Comparison of ENCODE assay signal across 8 mouse cellular contexts in the genomic region with DNA sequence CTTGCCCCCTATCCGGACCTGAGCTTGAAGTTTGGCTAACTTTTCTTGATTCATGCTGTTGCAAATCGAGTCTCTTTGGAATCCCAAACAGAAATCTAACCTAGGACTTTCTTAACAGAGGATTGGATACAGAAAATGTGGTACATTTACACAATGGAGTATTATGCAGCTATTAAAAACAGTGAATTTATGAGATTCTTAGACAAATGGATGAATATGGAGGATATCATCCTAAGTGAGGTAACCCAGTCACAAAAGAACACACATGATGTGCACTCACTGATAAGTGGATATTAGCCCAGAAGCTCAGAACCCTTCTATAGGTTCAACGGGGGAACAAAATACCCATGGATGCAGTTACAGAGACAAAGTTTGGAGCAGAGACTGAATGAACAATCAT. TPM values are rescaled to one million over a fixed set of nuclear protein-coding genes. Genes with fewer than 3 reads are reported as not detected.
DNase-seq lines count a peak whose midpoint lies in the region; ATAC-seq lines count a peak whose summit lies in the region.
"Not testable (repeated sequence)": the region's sequence is repeated elsewhere in the genome, so short reads cannot be mapped to it uniquely, and the experiment has no call there.

A gene (minus strand): TSS at position 101 of the 400 bp plus-strand sequence.

- intact Hi-C loops in left cerebral cortex, postnatal 4 days (cut with DNase I), result not testable (repeated sequence)

- not testable (repeated sequence) for H3K4me2 ChIP-seq in heart, embryonic 11.5 days; hindbrain, embryonic 12.5 days (replicated peaks); midbrain, embryonic 13.5 days (replicated peaks)

- H3K9ac ChIP-seq in heart, embryonic 11.5 days (ENCODE audit: low read depth, low read length); hindbrain, embryonic 12.5 days; midbrain, embryonic 13.5 days (replicated peaks): not testable (repeated sequence)

- ATAC-seq in heart, embryonic 11.5 days (replicated peaks; ENCODE audit: insufficient number of reproducible peaks, low FRiP score, low TSS enrichment); hindbrain, embryonic 12.5 days (ENCODE audit: low FRiP score); midbrain, embryonic 13.5 days: not testable (repeated sequence)

- not testable (repeated sequence) for H3K9me3 ChIP-seq in forebrain, embryonic 10.5 days; heart, embryonic 11.5 days (replicated peaks; ENCODE audit: control insufficient read depth, low read length); hindbrain, embryonic 12.5 days (replicated peaks); midbrain, embryonic 13.5 days

- H3K4me3 ChIP-seq in forebrain, embryonic 10.5 days; heart, embryonic 11.5 days (ENCODE audit: low read depth, low read length); hindbrain, embryonic 12.5 days; midbrain, embryonic 13.5 days (replicated peaks): not testable (repeated sequence)

- not testable (repeated sequence) for H3K27me3 ChIP-seq in forebrain, embryonic 10.5 days (ENCODE audit: poor library complexity, severe bottlenecking); heart, embryonic 11.5 days (ENCODE audit: control insufficient read depth, insufficient read depth, low read length); hindbrain, embryonic 12.5 days; midbrain, embryonic 13.5 days

- H3K36me3 ChIP-seq in forebrain, embryonic 10.5 days (replicated peaks); heart, embryonic 11.5 days (ENCODE audit: control insufficient read depth, insufficient read depth, low read length); hindbrain, embryonic 12.5 days; midbrain, embryonic 13.5 days: not testable (repeated sequence)

- H3K4me1 ChIP-seq in forebrain, embryonic 10.5 days; heart, embryonic 11.5 days (ENCODE audit: control insufficient read depth, insufficient read depth, low read length); hindbrain, embryonic 12.5 days; midbrain, embryonic 13.5 days (replicated peaks): not testable (repeated sequence)

- WGBS in forebrain, embryonic 10.5 days, result 84% methylated on average over 3 of the region's 3 CpGs
- 79% methylated on average over 3 of the region's 3 CpGs for WGBS in heart, embryonic 11.5 days (ENCODE audit: insufficient replicate concordance)
- 91% methylated on average over 3 of the region's 3 CpGs for WGBS in hindbrain, embryonic 12.5 days
- whole genome bisulfite sequencing in midbrain, embryonic 13.5 days, result 87% methylated on average over 3 of the region's 3 CpGs

- not testable (repeated sequence) for H3K27ac ChIP-seq in forebrain, embryonic 10.5 days; heart, embryonic 11.5 days (ENCODE audit: low read depth, low read length); hindbrain, embryonic 12.5 days; midbrain, embryonic 13.5 days

- not testable (repeated sequence) for DNase-seq in adrenal gland, postnatal 25 days; forebrain, embryonic 10.5 days (ENCODE audit: extremely low spot score, low spot score); layer of hippocampus, adult 18-20 months (ENCODE audit: low spot score in 2 of 2); left cerebral cortex, postnatal 4 days; thymus, postnatal 0 days (ENCODE audit: low spot score)

RNA-seq across cellular contexts. Expression of the gene that starts here (rescaled TPM):
- total RNA-seq in adrenal gland, postnatal 25 days (2021), result 19.6 and 24.7 TPM in 2 replicates
- 31.3 and 34.4 TPM in 2 replicates for polyA plus RNA-seq in forebrain, embryonic 10.5 days (2016; fragmentation: Nextera tagmentation; extraction: Ambion mirVana)
- 30.8 and 31.3 TPM in 2 replicates for polyA plus RNA-seq in heart, embryonic 11.5 days (2014; fragmentation: Nextera tagmentation; extraction: Ambion mirVana)
- polyA plus RNA-seq in hindbrain, embryonic 12.5 days (2016; fragmentation: Nextera tagmentation; extraction: Ambion mirVana), result 27.6 and 32.0 TPM in 2 replicates
- total RNA-seq in layer of hippocampus, adult 18-20 months (2021), result 10 to 100 TPM; 22.4 to 22.9 TPM
- 10 to 100 TPM; 30.0 to 31.7 TPM for total RNA-seq in left cerebral cortex, postnatal 4 days (2021)
- 32.5 and 39.0 TPM in 2 replicates for polyA plus RNA-seq in midbrain, embryonic 13.5 days (2015; fragmentation: Nextera tagmentation; extraction: Ambion mirVana)
- polyA plus RNA-seq in thymus, postnatal 0 days (2015; fragmentation: Nextera tagmentation; extraction: Ambion mirVana), result 28.4 and 29.3 TPM in 2 replicates
